Mouse (Mus musculus) megakaryocyte, embryonic 14.5 days (primary cell): Measurements from ENCODE around the gene Als2cr12. TPM values are rescaled to one million over a fixed set of nuclear protein-coding genes. Genes with fewer than 3 reads are reported as not detected.
A peak's percentile ranks its signal among the peaks of the same experiment; 100 is the strongest.

Experiments used
- H3K27me3 ChIP-seq: replicated peaks from 2 replicates; pipeline ENCODE3; 2012; ENCODE audit warnings: inconsistent platforms
- H3K36me3 ChIP-seq: replicated peaks from 2 replicates; pipeline ENCODE3; 2012; ENCODE audit warnings: low read length, inconsistent platforms, mixed read lengths
- H3K4me1 ChIP-seq: 2 replicates; pipeline ENCODE4 v1.6.1; 2012; ENCODE audit warnings: inconsistent platforms
- H3K4me3 ChIP-seq: replicated peaks from 2 replicates; pipeline ENCODE3; 2012; ENCODE audit warnings: moderate library complexity, mild to moderate bottlenecking, inconsistent platforms
- H3K9me3 ChIP-seq: 2 replicates; pipeline ENCODE4 v1.6.1; 2012; ENCODE audit warnings: inconsistent platforms
- FLI1 ChIP-seq: IDR thresholded peaks from 2 replicates; pipeline ENCODE4 v1.6.1; 2012; ENCODE audit warnings: low read length, inconsistent platforms, mixed read lengths
- GATA1 ChIP-seq: IDR thresholded peaks from 3 replicates; pipeline ENCODE4 v1.6.1; 2012; ENCODE audit warnings: mixed read lengths, low read length, inconsistent platforms, borderline replicate concordance
- polyA plus RNA-seq: library from polyadenylated mRNA; stranded (reverse); fragments of >175 nt; gene quantifications from 2 replicates; pipeline ENCODE4 v1.2.3, GENCODE M21; 2012; ENCODE audit warnings: low replicate concordance; ENCODE audit not compliant: insufficient read depth

Als2cr12 gene
- polyA plus RNA-seq, 1 experiment: not detected

GRCm38 (mm10) chr1:58727747-58728589 is 32.2 kb upstream of the Als2cr12 start:
- H3K4me3 ChIP-seq: peak overlapping the region; percentile 13
- H3K9me3 ChIP-seq: no peaks in the 10 kb centered on the region
- H3K36me3 ChIP-seq: peaks cover 76% of the 10 kb centered on the region
- peaks cover 67% of the 10 kb centered on the region for H3K4me1 ChIP-seq
- no peaks in the 10 kb centered on the region for H3K27me3 ChIP-seq
- TF ChIP-seq GATA1 (no peak), FLI1 (no peak)

- no peaks in the 10 kb centered on the region for H3K27me3 ChIP-seq
- no peak overlapping the region for H3K4me3 ChIP-seq
- H3K36me3 ChIP-seq: peaks cover 84% of the 10 kb centered on the region
- TF ChIP-seq FLI1 (no peak), GATA1 (no peak)
- no peaks in the 10 kb centered on the region for H3K9me3 ChIP-seq
- peaks cover 75% of the 10 kb centered on the region for H3K4me1 ChIP-seq
These were observed 31.4 kb upstream of the Als2cr12 start for GRCm38 (mm10) chr1:58727019-58727746.

- Histone ChIP-seq H3K4me1 (peaks cover 85% of the 10 kb centered on the region), H3K4me3 (no peak overlapping the region), H3K9me3 (no peaks in the 10 kb centered on the region), H3K36me3 (peaks cover 81% of the 10 kb centered on the region), H3K27me3 (no peaks in the 10 kb centered on the region)
- TF ChIP-seq FLI1 (no peak), GATA1 (no peak)
These were observed 30.0 kb upstream of the Als2cr12 start for GRCm38 (mm10) chr1:58725767-58726166.

GRCm38 (mm10) chr1:58725095-58725494 is 29.3 kb upstream of the Als2cr12 start:
- peaks cover 89% of the 10 kb centered on the region for H3K4me1 ChIP-seq
- no peaks in the 10 kb centered on the region for H3K9me3 ChIP-seq
- TF ChIP-seq GATA1 (no peak), FLI1 (no peak)
- H3K4me3 ChIP-seq: no peak overlapping the region
- no peaks in the 10 kb centered on the region for H3K27me3 ChIP-seq
- H3K36me3 ChIP-seq: peaks cover 84% of the 10 kb centered on the region

GRCm38 (mm10) chr1:58724533-58724932 is 28.7 kb upstream of the Als2cr12 start:
- peaks cover 84% of the 10 kb centered on the region for H3K36me3 ChIP-seq
- H3K27me3 ChIP-seq: no peaks in the 10 kb centered on the region
- no peaks in the 10 kb centered on the region for H3K9me3 ChIP-seq
- peaks cover 94% of the 10 kb centered on the region for H3K4me1 ChIP-seq
- TF ChIP-seq FLI1 (no peak), GATA1 (no peak)
- H3K4me3 ChIP-seq: no peak overlapping the region

- Histone ChIP-seq H3K36me3 (peaks cover 84% of the 10 kb centered on the region), H3K4me1 (peaks cover 94% of the 10 kb centered on the region), H3K27me3 (no peaks in the 10 kb centered on the region), H3K4me3 (no peak overlapping the region), H3K9me3 (no peaks in the 10 kb centered on the region)
- TF ChIP-seq GATA1: no peak
- no peak for TF ChIP-seq FLI1
These were observed 28.1 kb upstream of the Als2cr12 start for GRCm38 (mm10) chr1:58723809-58724405.

GRCm38 (mm10) chr1:58723062-58723808 is 27.4 kb upstream of the Als2cr12 start:
- H3K4me1 ChIP-seq: peaks cover 94% of the 10 kb centered on the region

GRCm38 (mm10) chr1:58722115-58722938 is 26.5 kb upstream of the Als2cr12 start:
- peaks cover 94% of the 10 kb centered on the region for H3K4me1 ChIP-seq
- peaks cover 82% of the 10 kb centered on the region for H3K36me3 ChIP-seq
- TF ChIP-seq FLI1: no peak
- no peak for TF ChIP-seq GATA1
- H3K9me3 ChIP-seq: no peaks in the 10 kb centered on the region
- H3K27me3 ChIP-seq: no peaks in the 10 kb centered on the region
- peak overlapping the region; percentile 8 for H3K4me3 ChIP-seq

More at GRCm38 (mm10) chr1:58723062-58723808, 27.4 kb upstream of the Als2cr12 start:
- peaks cover 82% of the 10 kb centered on the region for H3K36me3 ChIP-seq
- H3K4me3 ChIP-seq: no peak overlapping the region
- H3K9me3 ChIP-seq: no peaks in the 10 kb centered on the region
- H3K27me3 ChIP-seq: no peaks in the 10 kb centered on the region
- TF ChIP-seq FLI1 (no peak), GATA1 (no peak)
